Mouse (Mus musculus) neural tube, embryonic 13.5 days (tissue): Measurements from ENCODE around the gene Alkbh1. TPM values are rescaled to one million over a fixed set of nuclear protein-coding genes. Genes with fewer than 3 reads are reported as not detected.
"Not testable (repeated sequence)": the region's sequence is repeated elsewhere in the genome, so short reads cannot be mapped to it uniquely, and the experiment has no call there.

Experiments used
- ATAC-seq: fragments of 200-750 bp; cut with Nextera tagmentation; 2 replicates; pipeline ENCODE4 v1.8.0; 2017; ENCODE audit warnings: low read depth, mild to moderate bottlenecking, moderate TSS enrichment, moderate library complexity
- H3K27ac ChIP-seq: fragments of 300-500 bp; sonication (generic); replicated peaks from 2 replicates; pipeline ENCODE4 v1.5.1; 2015; ENCODE audit warnings: moderate library complexity, mild to moderate bottlenecking, inconsistent platforms
- H3K27me3 ChIP-seq: fragments of 300-500 bp; sonication (generic); 2 replicates; pipeline ENCODE4 v1.6.1; 2015; ENCODE audit warnings: mild to moderate bottlenecking, inconsistent platforms
- H3K36me3 ChIP-seq: fragments of 300-500 bp; sonication (generic); 2 replicates; pipeline ENCODE4 v1.6.1; 2015; ENCODE audit warnings: mild to moderate bottlenecking, inconsistent platforms
- H3K4me1 ChIP-seq: fragments of 300-500 bp; sonication (generic); replicated peaks from 2 replicates; pipeline ENCODE4 v1.6.1; 2015; ENCODE audit warnings: inconsistent platforms
- H3K4me2 ChIP-seq: fragments of 300-500 bp; sonication (generic); 2 replicates; pipeline ENCODE4 v1.6.1; 2015; ENCODE audit warnings: inconsistent platforms, mild to moderate bottlenecking, moderate library complexity
- H3K4me3 ChIP-seq: fragments of 300-500 bp; sonication (generic); 2 replicates; pipeline ENCODE4 v1.5.1; 2015; ENCODE audit warnings: mild to moderate bottlenecking, inconsistent platforms
- H3K9ac ChIP-seq: fragments of 300-500 bp; sonication (generic); 2 replicates; pipeline ENCODE4 v1.6.1; 2015; ENCODE audit warnings: moderate library complexity, mild to moderate bottlenecking, inconsistent platforms
- H3K9me3 ChIP-seq: fragments of 300-500 bp; sonication (generic); 2 replicates; pipeline ENCODE4 v1.6.1; 2016; ENCODE audit warnings: inconsistent platforms
- WGBS: fragments of 180-500 bp; shearing (Covaris S2); methylation state at CpG from one replicate; pipeline ENCODE4 v1.1.7; 2015; 5-methylcytosine and 5-hydroxymethylcytosine counted together
- polyA plus RNA-seq: library from polyadenylated mRNA; unstranded; fragments of >200 nt; fragmentation: Nextera tagmentation; extraction: Ambion mirVana; gene quantifications from 2 replicates; pipeline ENCODE4 v1.2.1, GENCODE M21; 2015

The Alkbh1 gene
- polyA plus RNA-seq, result 41.7 and 43.9 TPM in 2 replicates

DNA sequence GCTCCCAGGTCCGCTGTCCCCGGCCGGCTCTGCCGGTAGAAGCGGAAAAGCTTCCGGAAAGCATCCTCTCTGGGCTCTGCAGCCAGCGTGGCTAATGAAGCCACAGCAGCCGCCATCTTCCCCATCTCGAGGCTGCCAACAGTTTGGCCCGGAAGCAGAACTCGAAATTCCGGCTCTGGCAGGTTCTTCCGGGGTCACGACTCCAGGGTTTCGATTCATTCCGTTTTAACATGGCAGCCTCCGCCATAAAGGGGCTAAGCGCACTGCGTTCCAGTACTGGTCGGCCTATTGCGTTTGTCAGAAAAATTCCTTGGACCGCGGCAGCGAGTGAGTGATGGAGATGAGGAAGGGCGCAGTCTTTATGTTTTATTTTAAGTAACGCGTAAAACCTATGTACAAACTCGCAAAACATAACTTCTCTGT, at the start of gene Alkbh1, which contains the start of gene Slirp:
Alkbh1 (minus strand) TSS at position 318 of the 423 bp plus-strand sequence.
Slirp (plus strand) TSS at position 197 of the 423 bp plus-strand sequence.
- H3K9ac ChIP-seq, result peak within 1 kb of the TSS; percentile 85
- H3K4me3 ChIP-seq, result peak within 1 kb of the TSS; percentile 74
- peak within 1 kb of the TSS; percentile 85 for H3K27ac ChIP-seq
- under 1% methylated on average over 28 of the region's 28 CpGs for WGBS
- peak; percentile 96 for ATAC-seq
- peaks cover 28% of the 10 kb centered on the region for H3K4me1 ChIP-seq
- no peaks in the 10 kb centered on the region for H3K27me3 ChIP-seq
- peak within 1 kb of the TSS; percentile 76 for H3K4me2 ChIP-seq
- no peaks in the 10 kb centered on the region for H3K9me3 ChIP-seq
- H3K36me3 ChIP-seq, result peaks cover 49% of the 10 kb centered on the region

DNA sequence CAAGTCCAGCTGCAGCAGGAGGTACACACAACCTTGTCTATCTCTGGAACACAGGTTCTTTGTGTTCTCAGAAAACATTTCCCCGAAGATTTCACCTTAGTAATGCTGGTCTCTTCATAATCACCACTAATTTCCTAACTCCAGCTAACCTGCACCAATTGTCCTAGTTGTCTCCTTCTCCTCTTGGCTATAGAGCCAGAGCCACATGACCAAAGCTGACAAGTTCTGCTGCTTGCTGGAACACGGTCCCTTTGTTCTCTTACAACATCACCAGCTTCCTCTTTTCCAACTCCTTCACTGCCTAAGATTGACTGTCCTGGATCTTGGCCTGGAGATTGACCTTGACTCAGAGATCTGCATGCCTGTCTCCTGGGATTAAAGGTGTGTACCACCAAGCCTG, 44.9 kb upstream of the Alkbh1 start:
- not testable (repeated sequence) for H3K9ac ChIP-seq, H3K4me2 ChIP-seq, H3K27me3 ChIP-seq, ATAC-seq, H3K36me3 ChIP-seq, H3K9me3 ChIP-seq, H3K4me3 ChIP-seq, H3K4me1 ChIP-seq, H3K27ac ChIP-seq
- 70% methylated on average over 2 of the region's 2 CpGs for WGBS

DNA sequence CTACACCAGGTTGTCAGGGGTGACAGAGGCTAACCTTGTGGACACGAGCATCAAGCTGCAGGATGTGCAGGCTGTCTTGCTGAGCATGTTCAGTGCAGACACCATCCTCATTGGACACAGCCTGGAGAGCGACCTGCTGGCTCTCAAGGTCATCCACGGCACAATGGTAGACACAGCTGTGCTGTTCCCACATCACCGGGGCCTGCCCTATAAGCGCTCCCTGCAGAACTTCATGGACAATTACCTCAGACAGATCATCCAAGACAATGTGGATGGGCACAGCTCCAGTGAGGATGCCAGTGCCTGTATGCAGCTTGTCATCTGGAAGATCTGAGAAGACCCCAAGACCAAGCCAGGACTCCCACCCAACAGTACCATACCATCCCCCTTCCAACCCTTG, 38.7 kb upstream of the Alkbh1 start:
- not testable (repeated sequence) for H3K4me1 ChIP-seq

DNA sequence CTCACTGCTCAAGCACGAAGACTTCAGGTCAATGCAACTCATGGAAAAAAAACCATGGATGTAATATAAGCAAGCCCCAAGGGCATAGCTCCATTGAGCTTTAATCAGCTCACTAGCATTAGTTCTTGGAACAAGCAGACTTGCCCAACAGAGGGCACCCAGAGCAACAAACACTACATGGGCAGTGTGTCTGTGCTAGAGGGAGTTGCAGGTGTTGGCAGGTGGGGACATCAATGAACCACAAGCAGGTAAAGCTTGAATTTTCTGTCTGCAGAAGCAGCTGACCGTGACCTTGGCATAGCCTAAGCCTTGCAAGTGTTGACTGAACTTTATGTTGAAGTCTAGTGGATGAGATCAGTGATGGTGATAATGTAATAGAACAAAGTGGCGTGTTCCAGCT, 30.9 kb upstream of the Alkbh1 start:
- Histone ChIP-seq H3K9me3 (no peaks in the 10 kb centered on the region), H3K9ac (no peak overlapping the region), H3K27ac (no peak overlapping the region), H3K36me3 (no peaks in the 10 kb centered on the region), H3K27me3 (no peaks in the 10 kb centered on the region), H3K4me1 (peaks cover 17% of the 10 kb centered on the region), H3K4me2 (no peak overlapping the region), H3K4me3 (no peak overlapping the region)
- WGBS, result 79% methylated on average over 3 of the region's 3 CpGs
- ATAC-seq, result no peak

More for the DNA sequence above, 38.7 kb upstream of the Alkbh1 start:
- not testable (repeated sequence) for H3K4me3 ChIP-seq, ATAC-seq, H3K27me3 ChIP-seq, H3K9ac ChIP-seq, H3K27ac ChIP-seq, H3K36me3 ChIP-seq, H3K9me3 ChIP-seq, H3K4me2 ChIP-seq
- WGBS, result 89% methylated on average over 5 of the region's 5 CpGs

DNA sequence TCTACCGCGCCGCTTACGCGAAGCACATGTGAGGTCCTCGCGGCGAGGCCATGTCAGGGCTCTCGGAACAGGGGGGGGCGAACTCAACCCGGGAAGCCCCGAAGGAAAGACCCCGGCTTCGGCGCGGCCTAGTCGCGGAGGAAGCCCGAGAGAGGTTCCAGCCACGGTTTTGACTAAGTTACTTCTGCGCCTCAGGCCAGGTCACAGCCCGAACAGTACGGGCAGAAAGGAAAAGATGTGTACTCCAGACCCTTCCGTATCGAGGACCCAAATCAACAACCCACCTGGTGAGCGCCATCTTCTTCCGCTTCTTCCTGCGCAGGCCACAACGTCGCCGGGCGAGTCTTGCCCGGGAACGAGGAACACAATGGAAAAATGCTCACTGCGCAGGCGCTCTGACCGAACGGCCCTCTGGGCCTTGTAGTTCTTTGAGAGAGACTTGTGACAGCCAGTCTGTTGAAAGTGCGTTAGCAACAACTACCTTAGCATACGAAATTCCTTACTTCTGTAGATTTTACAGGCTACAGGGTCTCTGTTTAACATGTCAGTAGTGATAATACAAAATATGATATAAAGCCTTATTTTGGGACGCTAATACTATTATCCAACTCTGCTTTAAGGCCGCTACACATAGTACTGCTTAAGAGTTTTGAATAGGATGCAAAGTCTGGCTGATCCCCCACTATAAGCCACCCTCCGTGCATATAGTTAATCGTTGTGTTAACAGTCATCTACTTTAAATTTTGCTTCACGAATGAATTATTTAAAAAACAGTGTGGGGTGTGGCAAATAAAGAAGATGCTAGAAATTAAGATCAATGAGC, 28.4 kb upstream of the Alkbh1 start, which contains the start of gene Snw1:
Snw1 (minus strand) TSS at position 311 of the 823 bp plus-strand sequence.
- Histone ChIP-seq H3K27me3 (no peaks in the 10 kb centered on the region), H3K9me3 (no peaks in the 10 kb centered on the region), H3K4me3 (peak within 1 kb of the TSS; percentile 74), H3K9ac (peak within 1 kb of the TSS; percentile 86), H3K4me2 (peak within 1 kb of the TSS; percentile 73), H3K4me1 (peaks cover 17% of the 10 kb centered on the region), H3K27ac (peak within 1 kb of the TSS; percentile 93), H3K36me3 (peaks cover 14% of the 10 kb centered on the region)
- peak; percentile 96 for ATAC-seq
- WGBS, result 3% methylated on average over 45 of the region's 45 CpGs

DNA sequence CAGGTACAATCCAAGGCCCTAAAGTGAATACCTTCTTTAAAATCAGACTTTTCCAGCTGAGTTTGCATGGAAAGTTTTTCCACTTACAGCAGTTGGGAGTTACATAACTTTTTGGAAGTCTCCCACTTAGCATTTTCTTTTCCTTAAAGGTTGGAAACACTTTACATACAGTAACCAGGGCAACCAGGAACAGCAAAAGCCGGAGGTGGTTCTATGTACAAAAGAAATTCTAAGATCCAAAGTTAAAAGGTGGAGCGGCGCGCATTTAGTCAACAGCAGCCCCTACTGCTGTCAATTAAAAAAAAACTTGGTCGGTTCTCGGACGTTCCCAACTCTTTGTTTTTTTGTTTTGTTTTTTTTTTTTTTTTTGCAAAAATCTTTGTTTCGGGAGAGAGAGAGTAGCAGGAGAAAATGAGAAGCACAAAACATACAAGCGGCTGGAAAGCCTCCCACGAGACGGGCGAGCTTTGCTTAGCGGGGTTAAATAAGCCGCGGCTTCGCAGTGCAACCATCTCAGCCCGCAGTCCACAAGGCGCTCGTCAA, 27.7 kb upstream of the Alkbh1 start:
- WGBS, result under 1% methylated on average over 19 of the region's 19 CpGs
- peak overlapping the region; percentile 74 for H3K4me3 ChIP-seq
- H3K36me3 ChIP-seq, result peaks cover 21% of the 10 kb centered on the region
- H3K4me1 ChIP-seq, result peaks cover 22% of the 10 kb centered on the region
- peak overlapping the region; percentile 86 for H3K9ac ChIP-seq
- peak overlapping the region; percentile 73 for H3K4me2 ChIP-seq
- H3K27ac ChIP-seq, result peak overlapping the region; percentile 93
- no peaks in the 10 kb centered on the region for H3K9me3 ChIP-seq
- ATAC-seq, result no peak
- no peaks in the 10 kb centered on the region for H3K27me3 ChIP-seq

DNA sequence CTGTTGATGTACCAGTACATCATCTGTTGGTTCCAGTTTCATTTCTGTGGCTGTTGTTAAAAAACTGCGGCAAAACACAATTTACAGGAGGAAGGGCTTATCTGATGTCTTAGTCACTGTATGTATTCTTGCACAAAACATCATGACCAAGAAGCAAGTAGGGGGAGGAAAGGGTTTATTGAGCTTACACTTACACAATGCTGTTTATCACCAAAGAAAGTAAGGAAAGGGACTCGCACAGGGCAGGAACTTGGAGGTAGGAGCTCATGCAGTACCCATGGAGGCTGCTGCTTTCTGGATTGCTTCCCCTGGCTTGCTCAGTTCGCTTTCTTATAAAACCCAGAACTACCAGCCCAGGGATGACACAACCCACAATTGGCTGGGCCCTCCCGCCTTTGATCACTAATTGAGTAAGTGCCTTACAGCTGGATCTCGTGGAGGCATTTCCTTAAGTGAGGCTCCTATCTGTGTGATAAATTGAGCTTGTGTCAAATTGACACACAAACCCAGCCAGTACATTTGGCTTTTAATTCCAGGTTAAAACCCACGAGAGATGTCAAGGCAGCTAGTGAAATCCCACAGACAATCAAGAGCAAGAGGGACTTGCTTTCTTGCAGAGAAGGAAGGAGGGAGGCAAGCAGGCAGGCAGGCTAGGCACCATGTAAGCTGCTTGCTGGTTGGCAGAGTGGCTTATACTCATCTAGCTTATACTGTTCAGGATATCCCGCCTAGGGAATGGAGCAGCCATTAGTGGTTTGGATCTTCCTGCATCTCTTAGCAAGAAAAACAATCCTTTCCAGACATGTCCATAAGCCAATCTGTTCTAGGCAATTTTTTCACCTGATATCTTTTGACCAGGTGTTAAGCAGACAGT, 26.7 kb upstream of the Alkbh1 start:
- Histone ChIP-seq H3K36me3 (peaks cover 26% of the 10 kb centered on the region), H3K4me2 (peak overlapping the region; percentile 73), H3K9ac (peak overlapping the region; percentile 86), H3K9me3 (no peaks in the 10 kb centered on the region), H3K4me3 (peak overlapping the region; percentile 74), H3K4me1 (peaks cover 27% of the 10 kb centered on the region), H3K27ac (no peak overlapping the region), H3K27me3 (no peaks in the 10 kb centered on the region)
- no peak for ATAC-seq
- WGBS, result 57% methylated on average over 7 of the region's 7 CpGs

DNA sequence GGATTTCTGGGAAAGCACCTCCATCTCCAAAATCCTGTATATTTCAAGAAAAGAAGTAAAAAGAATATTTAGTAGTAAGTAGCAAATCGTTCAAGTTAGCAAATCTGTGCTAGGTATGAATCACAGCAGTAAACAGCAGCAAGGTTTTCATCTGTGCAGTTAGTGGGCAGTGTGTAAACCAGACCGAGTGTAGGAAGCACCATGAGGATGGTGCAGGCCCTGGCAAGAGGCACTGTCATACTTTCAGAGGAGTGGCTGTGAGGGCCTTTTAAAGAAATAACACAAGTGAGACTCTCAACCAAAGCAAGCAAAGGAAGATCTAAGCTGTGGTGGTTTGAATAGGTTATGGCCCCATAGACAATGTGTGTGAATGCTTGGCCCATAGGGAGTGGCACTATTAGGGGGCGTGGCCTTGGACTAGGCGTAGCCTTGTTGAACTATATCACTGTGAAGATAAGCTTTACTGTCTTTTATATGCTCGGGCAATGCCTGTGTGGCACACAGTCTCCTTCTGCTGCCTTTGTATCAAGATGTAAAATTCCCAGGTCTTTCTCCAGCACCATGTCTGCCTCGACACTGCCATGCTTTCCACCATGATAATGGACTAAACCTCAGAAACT, 21.0 kb upstream of the Alkbh1 start:
- Histone ChIP-seq H3K27me3 (no peaks in the 10 kb centered on the region), H3K9me3 (no peaks in the 10 kb centered on the region), H3K4me2 (no peak overlapping the region), H3K9ac (no peak overlapping the region), H3K4me3 (no peak overlapping the region), H3K27ac (no peak overlapping the region), H3K36me3 (peaks cover 80% of the 10 kb centered on the region), H3K4me1 (peaks cover 10% of the 10 kb centered on the region)
- ATAC-seq, result no peak
- WGBS, result 79% methylated on average over 6 of the region's 6 CpGs

DNA sequence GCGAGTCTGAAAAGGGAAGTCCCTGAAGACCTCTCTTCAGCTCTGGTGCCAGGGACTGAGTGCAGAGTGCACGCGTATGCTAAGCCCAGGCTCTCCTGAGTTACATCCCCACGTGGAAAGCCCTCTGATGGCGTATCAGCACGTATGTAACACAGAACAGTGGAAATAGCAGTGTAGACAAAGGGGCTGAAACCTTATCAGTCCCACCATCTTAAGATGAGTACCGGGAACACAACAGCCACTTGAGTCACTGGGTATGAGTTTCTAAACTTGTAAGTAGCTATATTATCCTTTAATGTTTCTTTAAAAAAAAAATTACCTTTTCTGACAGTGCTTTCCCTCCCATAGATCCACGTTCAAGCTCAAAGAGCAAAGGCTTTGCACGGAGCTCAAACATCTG, 5.6 kb upstream of the Alkbh1 start:
- H3K4me2 ChIP-seq, result no peak overlapping the region
- peaks cover 8% of the 10 kb centered on the region for H3K4me1 ChIP-seq
- no peak overlapping the region for H3K27ac ChIP-seq
- ATAC-seq, result no peak
- 92% methylated on average over 9 of the region's 9 CpGs for WGBS
- H3K9ac ChIP-seq, result no peak overlapping the region
- H3K4me3 ChIP-seq, result no peak overlapping the region
- H3K9me3 ChIP-seq, result no peaks in the 10 kb centered on the region
- H3K27me3 ChIP-seq, result no peaks in the 10 kb centered on the region
- peaks cover 76% of the 10 kb centered on the region for H3K36me3 ChIP-seq

DNA sequence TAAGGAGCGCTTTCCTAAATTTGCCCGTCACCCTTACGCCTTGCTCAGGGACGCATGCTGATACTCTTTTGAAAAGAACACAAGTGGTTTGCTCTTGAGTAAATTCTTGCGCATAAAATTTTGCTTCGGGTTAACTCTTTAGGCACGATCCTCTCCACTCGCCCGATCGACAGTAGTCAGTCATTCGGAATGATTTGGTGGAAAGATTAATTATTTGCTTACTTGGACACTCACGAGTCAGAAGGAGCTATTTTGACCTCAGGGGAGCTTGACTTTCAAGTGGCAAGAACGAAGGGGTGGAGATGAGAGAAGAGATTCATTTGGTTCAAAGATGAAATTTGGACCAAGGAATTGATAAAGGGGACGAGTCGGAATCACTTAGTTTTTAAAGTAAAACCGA, 394 bp upstream of the Alkbh1 start:
- Histone ChIP-seq H3K36me3 (peaks cover 48% of the 10 kb centered on the region), H3K9ac (peak overlapping the region; percentile 85), H3K4me3 (peak overlapping the region; percentile 74), H3K4me2 (peak overlapping the region; percentile 76), H3K9me3 (no peaks in the 10 kb centered on the region), H3K4me1 (peaks cover 28% of the 10 kb centered on the region), H3K27me3 (no peaks in the 10 kb centered on the region), H3K27ac (no peak overlapping the region)
- ATAC-seq, result 0 out of 2 replicates have a peak, but pooled peaks have one; percentile 4
- 6% methylated on average over 16 of the region's 16 CpGs for WGBS

DNA sequence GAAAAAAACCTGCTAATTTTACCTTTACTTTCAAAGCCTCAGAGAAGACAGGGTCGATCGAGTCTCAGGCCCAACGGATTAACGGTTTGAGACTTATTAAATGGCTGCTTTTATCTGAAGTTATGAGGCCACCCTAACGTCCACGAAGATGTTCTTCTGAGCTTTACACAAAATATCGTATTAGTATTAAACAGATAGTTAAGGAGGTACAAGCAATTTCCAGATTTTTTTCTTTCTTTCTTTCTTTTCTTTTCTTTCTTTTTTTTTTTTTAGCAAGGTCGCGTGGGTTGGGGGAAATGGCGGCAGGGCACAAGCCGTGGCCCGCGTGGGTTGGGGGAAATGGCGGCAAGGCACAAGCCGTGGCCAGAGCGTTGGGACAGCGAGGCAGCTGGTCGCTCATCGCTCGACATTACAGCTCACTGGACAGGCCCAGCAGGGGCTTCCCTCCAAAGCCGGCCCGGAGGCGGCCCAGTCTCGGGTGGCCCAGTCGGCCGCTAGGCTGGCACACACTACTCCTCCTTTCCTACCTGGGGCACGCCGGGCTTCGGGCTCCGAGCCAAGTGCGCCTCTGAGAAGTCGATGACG, 610 bp downstream of the Alkbh1 start:
- Histone ChIP-seq H3K4me1 (peaks cover 28% of the 10 kb centered on the region), H3K4me3 (peak overlapping the region; percentile 74), H3K27me3 (no peaks in the 10 kb centered on the region), H3K27ac (peak overlapping the region; percentile 85), H3K9ac (peak overlapping the region; percentile 85), H3K4me2 (peak overlapping the region; percentile 76), H3K9me3 (no peaks in the 10 kb centered on the region), H3K36me3 (peaks cover 50% of the 10 kb centered on the region)
- WGBS, result 0% methylated on average over 32 of the region's 33 CpGs
- peak; percentile 91 for ATAC-seq
